Mouse (Mus musculus): ENCODE measurements around the gene Rab40b.

- TF ChIP-seq MAFK (IDR thresholded peaks at IDR 0.05; ENCODE audit: insufficient read depth, low read depth, low read length) (no peak), HCFC1 (IDR thresholded peaks at IDR 0.05; ENCODE audit: borderline replicate concordance, insufficient read depth, low read length) (no peak), ZC3H11A (IDR thresholded peaks at IDR 0.05; ENCODE audit: borderline replicate concordance, low read depth, low read length) (no peak), ZNF384 (IDR thresholded peaks at IDR 0.05; ENCODE audit: low read depth, low read length) (no peak)
These were observed 46.4 kb upstream of the Rab40b start, which contains the start of gene Fn3k for GRCm38 (mm10) chr11:121434156-121435155.

All from ES-E14 (cell line).